Mouse (Mus musculus) kidney, adult 2 months (tissue): Measurements from ENCODE around the gene Olfr1016. TPM values are rescaled to one million over a fixed set of nuclear protein-coding genes. Genes with fewer than 3 reads are reported as not detected.

ENCODE experiments used
- DNase-seq: peaks from one replicate; pipeline ENCODE4 v3.0.0; 2021
- H3K27ac ChIP-seq: fragments of 200-500 bp; 2 replicates; pipeline ENCODE4 v1.5.1; 2012; ENCODE audit warnings: low read depth, low read length, control low read depth, inconsistent platforms; ENCODE audit not compliant: insufficient read depth
- H3K27me3 ChIP-seq: fragments of 200-500 bp; replicated peaks from 2 replicates; pipeline ENCODE4 v1.6.1; 2012; ENCODE audit warnings: mild to moderate bottlenecking, moderate library complexity, low read length, inconsistent platforms; ENCODE audit not compliant: control insufficient read depth, insufficient read depth
- H3K36me3 ChIP-seq: fragments of 200-500 bp; 2 replicates; pipeline ENCODE4 v1.6.1; 2012; ENCODE audit warnings: mild to moderate bottlenecking, moderate library complexity, low read length, inconsistent platforms; ENCODE audit not compliant: control insufficient read depth, insufficient read depth
- H3K4me1 ChIP-seq: fragments of 200-500 bp; 2 replicates; pipeline ENCODE4 v1.6.1; 2011; ENCODE audit warnings: low read length; ENCODE audit not compliant: control insufficient read depth, insufficient read depth
- H3K4me3 ChIP-seq: fragments of 200-500 bp; 2 replicates; pipeline ENCODE4 v1.5.1; 2011; ENCODE audit warnings: mild to moderate bottlenecking, low read depth, low read length, control low read depth; ENCODE audit not compliant: insufficient read depth
- CTCF ChIP-seq: fragments of 200-500 bp; conservative IDR thresholded peaks from 2 replicates; pipeline ENCODE4 v1.5.1; 2011; ENCODE audit warnings: low read depth, mild to moderate bottlenecking, control low read depth, low read length, moderate library complexity, mixed read lengths; ENCODE audit not compliant: insufficient read depth, insufficient read length
- POLR2A ChIP-seq: fragments of 200-500 bp; IDR thresholded peaks from one replicate; pipeline ENCODE4 v1.6.1; 2011; ENCODE audit warnings: low read depth, low read length, control low read depth
- WGBS: fragments of 180-500 bp; shearing (Covaris S2); methylation state at CpG from one replicate; pipeline ENCODE4 v1.1.7; 2018; 5-methylcytosine and 5-hydroxymethylcytosine counted together
- polyA plus RNA-seq: library from polyadenylated mRNA; depleted of rRNA; stranded (reverse); fragments of >200 nt; gene quantifications from 2 replicates; pipeline ENCODE4 v1.2.3, GENCODE M21; 2012; rRNA removed

Olfr1016 gene
- polyA plus RNA-seq, 1 experiment = not detected

DNA sequence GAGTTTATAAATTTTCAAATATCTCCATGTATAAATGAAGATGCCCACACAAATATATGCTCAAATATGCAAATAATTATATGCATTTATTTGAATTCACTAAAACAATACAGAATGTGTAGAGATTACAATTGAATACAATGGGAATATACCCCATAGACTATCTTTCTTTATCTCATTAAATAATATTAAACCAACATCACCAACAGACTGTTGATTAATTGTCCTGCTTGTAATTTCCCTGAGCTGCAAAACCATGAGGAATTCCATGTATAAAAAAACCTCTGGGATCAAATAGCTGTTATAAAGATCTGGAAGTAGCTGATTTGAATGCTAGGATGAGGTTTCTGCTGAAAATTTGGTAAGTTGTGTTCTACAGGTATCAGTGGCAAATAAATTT is 35.5 kb downstream of the Olfr1016 start, which contains the start of gene Olfr1013:
TSS of gene Olfr1013 (plus strand) at position 301 of the 400 bp plus-strand sequence.
- Histone ChIP-seq H3K4me3 (no peak within 1 kb of the TSS), H3K36me3 (no peaks in the 10 kb centered on the region), H3K4me1 (no peaks in the 10 kb centered on the region), H3K27me3 (no peaks in the 10 kb centered on the region), H3K27ac (no peak within 1 kb of the TSS)
- TF ChIP-seq POLR2A = no peak
- TF ChIP-seq CTCF = no peak
- no peak for DNase-seq

DNA sequence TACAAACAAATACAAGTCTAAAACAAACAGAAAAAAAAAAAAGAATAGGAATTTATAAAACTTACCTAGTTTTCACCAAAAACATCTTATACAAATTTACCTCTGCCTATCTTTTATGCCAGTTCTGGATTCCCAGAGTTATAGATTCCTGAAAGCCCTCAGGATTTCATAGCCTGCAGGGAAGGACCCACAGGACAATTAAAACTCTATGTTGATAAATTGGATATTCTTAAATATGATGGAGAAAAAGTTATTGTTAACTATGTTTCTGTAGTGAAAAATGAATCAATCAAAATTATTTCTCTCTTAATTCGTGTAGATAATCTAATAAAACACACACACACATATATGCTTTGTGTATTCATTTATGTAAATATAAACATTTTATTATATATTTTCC is 39.7 kb downstream of the Olfr1016 start, which contains the start of gene Olfr1012:
TSS of gene Olfr1012 (minus strand) at position 101 of the 400 bp plus-strand sequence.
- no peak for TF ChIP-seq POLR2A
- TF ChIP-seq CTCF = no peak
- Histone ChIP-seq H3K27ac (no peak within 1 kb of the TSS), H3K27me3 (no peaks in the 10 kb centered on the region), H3K4me3 (no peak within 1 kb of the TSS), H3K36me3 (no peaks in the 10 kb centered on the region), H3K4me1 (no peaks in the 10 kb centered on the region)
- no peak for DNase-seq
- WGBS = 60% methylated on average over 1 of the region's 1 CpGs

DNA sequence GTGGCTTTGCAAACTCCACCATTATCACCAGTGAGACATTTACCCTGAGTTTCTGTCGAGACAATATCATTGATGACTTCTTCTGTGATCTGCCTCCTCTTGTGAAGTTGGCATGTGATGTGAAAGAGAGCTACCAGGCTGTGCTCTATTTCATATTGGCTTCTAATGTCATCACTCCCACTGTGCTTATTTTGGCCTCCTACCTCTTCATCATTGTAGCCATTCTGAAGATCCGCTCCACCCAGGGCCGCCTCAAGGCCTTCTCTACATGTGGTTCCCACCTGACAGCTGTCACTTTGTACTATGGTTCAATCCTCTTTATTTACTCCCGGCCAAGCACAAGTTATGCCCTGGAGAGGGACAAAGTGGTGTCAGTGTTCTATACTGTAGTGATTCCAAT is 48.5 kb downstream of the Olfr1016 start:
- TF ChIP-seq POLR2A = no peak
- TF ChIP-seq CTCF = no peak
- WGBS = 82% methylated on average over 4 of the region's 4 CpGs
- Histone ChIP-seq H3K27me3 (no peaks in the 10 kb centered on the region), H3K4me1 (no peaks in the 10 kb centered on the region), H3K4me3 (no peak overlapping the region), H3K36me3 (no peaks in the 10 kb centered on the region), H3K27ac (no peak overlapping the region)
- no peak for DNase-seq

Other genes starting within 250 kb of the Olfr1016 start
- not detected in 2 replicates for gene Olfr996, start 223.3 kb downstream of the Olfr1016 start, polyA plus RNA-seq
- not detected in 2 replicates for gene Olfr998, start 213.6 kb downstream of the Olfr1016 start, polyA plus RNA-seq
- gene Olfr1000, start 190.6 kb downstream of the Olfr1016 start, polyA plus RNA-seq = not detected in 2 replicates
- not detected in 2 replicates for gene Olfr1002, start 151.8 kb downstream of the Olfr1016 start, polyA plus RNA-seq
- not detected in 2 replicates for gene Olfr154, start 138.1 kb downstream of the Olfr1016 start, polyA plus RNA-seq
- not detected in 2 replicates for gene Olfr1006, start 123.8 kb downstream of the Olfr1016 start, polyA plus RNA-seq
- gene Olfr1008, start 113.1 kb downstream of the Olfr1016 start, polyA plus RNA-seq = not detected in 2 replicates
- gene Olfr1009, start 87.1 kb downstream of the Olfr1016 start, polyA plus RNA-seq = not detected in 2 replicates
- not detected in 2 replicates for gene Olfr1012, start 39.8 kb downstream of the Olfr1016 start, polyA plus RNA-seq
- not detected in 2 replicates for gene Olfr1013, start 35.4 kb downstream of the Olfr1016 start, polyA plus RNA-seq
- gene Olfr1014, start 29.8 kb downstream of the Olfr1016 start, polyA plus RNA-seq = not detected in 2 replicates
- gene Olfr1015, start 20.5 kb downstream of the Olfr1016 start, polyA plus RNA-seq = not detected in 2 replicates
- not detected in 2 replicates for gene Olfr1018, start 15.9 kb upstream of the Olfr1016 start, polyA plus RNA-seq
- not detected in 2 replicates for gene Olfr1019, start 42.9 kb upstream of the Olfr1016 start, polyA plus RNA-seq
- gene Olfr1020, start 44.5 kb upstream of the Olfr1016 start, polyA plus RNA-seq = not detected in 2 replicates
- gene Olfr1022, start 66.0 kb upstream of the Olfr1016 start, polyA plus RNA-seq = not detected in 2 replicates
- gene Olfr1023, start 83.1 kb upstream of the Olfr1016 start, polyA plus RNA-seq = not detected in 2 replicates
- gene Olfr1024, start 102.5 kb upstream of the Olfr1016 start, polyA plus RNA-seq = not detected in 2 replicates
- gene Olfr1025-ps1, start 112.6 kb upstream of the Olfr1016 start, polyA plus RNA-seq = not detected in 2 replicates
- not detected in 2 replicates for gene Olfr1026, start 119.0 kb upstream of the Olfr1016 start, polyA plus RNA-seq
- gene Olfr1028, start 147.9 kb upstream of the Olfr1016 start, polyA plus RNA-seq = not detected in 2 replicates
- gene Olfr1029, start 171.4 kb upstream of the Olfr1016 start, polyA plus RNA-seq = 0.13 TPM in 1 of 2 replicates, not detected in the other
- not detected in 2 replicates for gene Olfr1030, start 176.7 kb upstream of the Olfr1016 start, polyA plus RNA-seq
- gene Olfr1031, start 187.8 kb upstream of the Olfr1016 start, polyA plus RNA-seq = not detected in 2 replicates
- gene Olfr1032, start 203.0 kb upstream of the Olfr1016 start, polyA plus RNA-seq = not detected in 2 replicates
- gene Olfr1033, start 218.1 kb upstream of the Olfr1016 start, polyA plus RNA-seq = 0.42 and 0.59 TPM in 2 replicates
- 0.08 and 0.13 TPM in 2 replicates for gene Olfr1034, start 243.3 kb upstream of the Olfr1016 start, polyA plus RNA-seq